In genomic region chr19:3647999-3648398, GRCm38 (mm10) we compare ENCODE assay signal across 25 mouse cellular contexts. TPM values are rescaled to one million over a fixed set of nuclear protein-coding genes. Genes with fewer than 3 reads are reported as not detected.
DNase-seq lines count a peak whose midpoint lies in the region; ATAC-seq and TF ChIP-seq lines count a peak whose summit lies in the region.
"Had no signal": no experiment of that assay in that cellular context is flagged by ENCODE, and none has a peak within 500 bp of the region (broad histone marks: within the 10 kb centered on the region; RNA-seq: fewer than 3 reads in every experiment).

No protein-coding gene starts in this region.

- peaks cover 10% of the 10 kb centered on the region for H3K9me3 ChIP-seq in kidney, embryonic 16.5 days (ENCODE audit: low read length)
- H3K9me3 ChIP-seq: limb, embryonic 10.5 days; limb, embryonic 15.5 days had no signal

- DNase-seq in testis, postnatal 10 days (ENCODE audit: low spot score), result no peak
- DNase-seq in kidney, postnatal 36 days, result peak; percentile 64 to 71
- no peak for DNase-seq in thymus, adult 2 months
- no peak for DNase-seq in adipocyte (ENCODE audit: low spot score)
- DNase-seq in layer of hippocampus, adult 8-10 months (ENCODE audit: low spot score in 2 of 2), result no peak
- DNase-seq: adrenal gland, postnatal 25 days; cerebellum, adult 18-20 months; cerebellum, postnatal 10 days; heart, adult 2 months; lung, adult 2 months; lung, postnatal 10 days; retina, postnatal 1 day; right cerebral cortex, postnatal 14 days had no signal

- WGBS in kidney, embryonic 16.5 days, result 85% methylated on average over 3 of the region's 3 CpGs
- WGBS in thymus, adult 2 months, result 99% methylated on average over 3 of the region's 3 CpGs

- TF ChIP-seq POLR2A in testis, adult 2 months (IDR thresholded peaks at IDR 0.05; ENCODE audit: control insufficient read depth, low read depth, low read length), result no peak
- TF ChIP-seq POLR2A in thymus, adult 2 months (IDR thresholded peaks at IDR 0.05; ENCODE audit: control insufficient read depth, extremely low read depth, insufficient read depth, low read length, poor library complexity), result no peak

- TF ChIP-seq CTCF in testis, adult 2 months (IDR thresholded peaks at IDR 0.05; ENCODE audit: control insufficient read depth, insufficient read depth, insufficient replicate concordance, low read depth, low read length), result no peak
- no peak for TF ChIP-seq CTCF in thymus, adult 2 months (IDR thresholded peaks at IDR 0.05; ENCODE audit: borderline replicate concordance, control insufficient read depth, extremely low read depth, insufficient read depth, low read length, poor library complexity)

- H3K27me3 ChIP-seq in testis, adult 2 months (ENCODE audit: control insufficient read depth, insufficient read depth, low read length), result no peaks in the 10 kb centered on the region
- no peaks in the 10 kb centered on the region for H3K27me3 ChIP-seq in kidney, embryonic 16.5 days (ENCODE audit: insufficient read depth, low read length)
- H3K27me3 ChIP-seq in thymus, adult 2 months (ENCODE audit: control insufficient read depth, insufficient read depth, low read length), result no peaks in the 10 kb centered on the region
- H3K27me3 ChIP-seq: heart, embryonic 12.5 days; limb, embryonic 15.5 days; midbrain, embryonic 13.5 days had no signal

- no peak overlapping the region for H3K9ac ChIP-seq in kidney, embryonic 16.5 days (replicated peaks; ENCODE audit: low read length)
- H3K9ac ChIP-seq: heart, embryonic 12.5 days; limb, embryonic 15.5 days; midbrain, embryonic 13.5 days had no signal

- H3K4me3 ChIP-seq in testis, adult 2 months (ENCODE audit: control insufficient read depth, low read depth, low read length), result peak overlapping the region; percentile 63
- H3K4me3 ChIP-seq in kidney, embryonic 16.5 days (ENCODE audit: low read length), result no peak overlapping the region
- H3K4me3 ChIP-seq in thymus, adult 2 months (ENCODE audit: control insufficient read depth, insufficient read depth, low read length), result no peak overlapping the region
- H3K4me3 ChIP-seq: erythroblast, embryonic 14.5 days; heart, adult 2 months; heart, embryonic 12.5 days; hindbrain, embryonic 10.5 days; limb, embryonic 10.5 days; limb, embryonic 15.5 days; midbrain, embryonic 13.5 days had no signal

- no peak overlapping the region for H3K27ac ChIP-seq in testis, adult 2 months (ENCODE audit: control insufficient read depth, insufficient read depth, low read depth, low read length)
- 0 out of 2 replicates have a peak overlapping the region, but pooled peaks have one; percentile 8 for H3K27ac ChIP-seq in kidney, embryonic 16.5 days (ENCODE audit: low read length)
- H3K27ac ChIP-seq in thymus, adult 2 months (ENCODE audit: control insufficient read depth, insufficient read depth, low read length), result no peak overlapping the region
- H3K27ac ChIP-seq: heart, adult 2 months; hindbrain, embryonic 10.5 days; limb, embryonic 10.5 days; limb, embryonic 15.5 days; macrophage; midbrain, embryonic 13.5 days had no signal

- no peaks in the 10 kb centered on the region for H3K36me3 ChIP-seq in testis, adult 2 months (ENCODE audit: control insufficient read depth, insufficient read depth, low read length)
- H3K36me3 ChIP-seq in kidney, embryonic 16.5 days (ENCODE audit: insufficient read depth, low read length), result peaks cover 42% of the 10 kb centered on the region
- peaks cover 19% of the 10 kb centered on the region for H3K36me3 ChIP-seq in thymus, adult 2 months (ENCODE audit: control insufficient read depth, insufficient read depth, low read length)

- H3K4me2 ChIP-seq in kidney, embryonic 16.5 days (replicated peaks; ENCODE audit: low read depth, low read length), result no peak overlapping the region
- H3K4me2 ChIP-seq: heart, embryonic 12.5 days; limb, embryonic 15.5 days; midbrain, embryonic 13.5 days had no signal

- peaks cover 11% of the 10 kb centered on the region for H3K4me1 ChIP-seq in testis, adult 2 months (ENCODE audit: control insufficient read depth, insufficient read depth, low read length)
- peaks cover 15% of the 10 kb centered on the region for H3K4me1 ChIP-seq in kidney, embryonic 16.5 days (ENCODE audit: insufficient read depth, low read length)
- H3K4me1 ChIP-seq in thymus, adult 2 months (replicated peaks; ENCODE audit: control insufficient read depth, insufficient read depth, low read length), result no peaks in the 10 kb centered on the region
- H3K4me1 ChIP-seq: midbrain, embryonic 13.5 days had no signal

- ATAC-seq in kidney, embryonic 16.5 days (ENCODE audit: low FRiP score, low TSS enrichment), result peak; percentile 71
- ATAC-seq: CD4-positive, CD25-positive, alpha-beta regulatory T cell, adult 4 months; forebrain, embryonic 16.5 days; hindbrain, embryonic 16.5 days; midbrain, embryonic 13.5 days had no signal

RNA-seq across cellular contexts. Expression of gene Lrp5, which starts 38.4 kb away (rescaled TPM):
- polyA plus RNA-seq in testis, adult 2 months (2012; rRNA removed), result 24.9 and 25.3 TPM in 2 replicates
- polyA plus RNA-seq in kidney, embryonic 16.5 days (2015; fragmentation: Nextera tagmentation; extraction: Ambion mirVana), result 7.0 TPM in 2 replicates
- polyA plus RNA-seq in thymus, adult 2 months (2012; rRNA removed), result 35.9 and 48.9 TPM in 2 replicates
- 10 to 100 TPM in 2 of 4 experiments, 1 to 10 TPM in 2; 8.6 to 14.0 (median 10.9) TPM for total RNA-seq in layer of hippocampus, adult 8-10 months (2022)

Comparison
In these comparisons a context has a peak if more than half of its experiments do, and no peak if none do; other contexts are left out.
1. DNase-seq: peak in kidney, postnatal 36 days (2 of 2); none in testis, postnatal 10 days (single experiment), thymus, adult 2 months (single experiment), adipocyte (single experiment) and layer of hippocampus, adult 8-10 months (0 of 2).